Mouse (Mus musculus) fibroblast of lung, adult 2 months (primary cell): ENCODE results near the gene Spata16.
A peak's percentile ranks its signal among the peaks of the same experiment; 100 is the strongest.

Experiments
- DNase-seq: peaks from one replicate; pipeline ENCODE4 v3.0.0-alpha.2; 2011; ENCODE audit warnings: low read depth

The Spata16 gene

GRCm38 (mm10) chr3:26832954-26833353 lies 195.5 kb downstream of the Spata16 start:
- no peak for DNase-seq

GRCm38 (mm10) chr3:26834178-26835050 lies 197.0 kb downstream of the Spata16 start:
- no peak for DNase-seq

- DNase-seq = no peak
Observed at GRCm38 (mm10) chr3:26835051-26835755, 197.8 kb downstream of the Spata16 start.

GRCm38 (mm10) chr3:26845041-26845440 lies 207.6 kb downstream of the Spata16 start:
- no peak for DNase-seq

GRCm38 (mm10) chr3:26847935-26848334 lies 210.5 kb downstream of the Spata16 start:
- DNase-seq = no peak

GRCm38 (mm10) chr3:26850207-26850606 lies 212.8 kb downstream of the Spata16 start:
- DNase-seq = no peak

GRCm38 (mm10) chr3:26850691-26851563 lies 213.5 kb downstream of the Spata16 start:
- no peak for DNase-seq

- no peak for DNase-seq
Observed at GRCm38 (mm10) chr3:26853557-26853956, 216.1 kb downstream of the Spata16 start.

- no peak for DNase-seq
Observed at GRCm38 (mm10) chr3:26874706-26875105, 237.3 kb downstream of the Spata16 start.

- DNase-seq = no peak
Observed at GRCm38 (mm10) chr3:26877291-26877690, 239.9 kb downstream of the Spata16 start.

- no peak for DNase-seq
Observed at GRCm38 (mm10) chr3:26916607-26917006, 279.2 kb downstream of the Spata16 start.

- DNase-seq = peak; percentile 0
Observed at GRCm38 (mm10) chr3:26920986-26921385, 283.6 kb downstream of the Spata16 start.

GRCm38 (mm10) chr3:26921576-26921975 lies 284.2 kb downstream of the Spata16 start:
- no peak for DNase-seq

GRCm38 (mm10) chr3:26923391-26923790 lies 286.0 kb downstream of the Spata16 start:
- no peak for DNase-seq

- no peak for DNase-seq
Observed at GRCm38 (mm10) chr3:26924212-26924611, 286.8 kb downstream of the Spata16 start.

GRCm38 (mm10) chr3:26933079-26933478 lies 295.7 kb downstream of the Spata16 start:
- no peak for DNase-seq

- no peak for DNase-seq
Observed at GRCm38 (mm10) chr3:26936897-26937590, 299.6 kb downstream of the Spata16 start.

- no peak for DNase-seq
Observed at GRCm38 (mm10) chr3:26966776-26967175, 329.4 kb downstream of the Spata16 start.

GRCm38 (mm10) chr3:26968852-26969513 lies 331.6 kb downstream of the Spata16 start:
- no peak for DNase-seq

- no peak for DNase-seq
Observed at GRCm38 (mm10) chr3:26970529-26970928, 333.1 kb downstream of the Spata16 start.

GRCm38 (mm10) chr3:26971276-26971675 lies 333.9 kb downstream of the Spata16 start:
- no peak for DNase-seq
